Comparison of ENCODE assay signal across 8 mouse cellular contexts in the genomic region with DNA sequence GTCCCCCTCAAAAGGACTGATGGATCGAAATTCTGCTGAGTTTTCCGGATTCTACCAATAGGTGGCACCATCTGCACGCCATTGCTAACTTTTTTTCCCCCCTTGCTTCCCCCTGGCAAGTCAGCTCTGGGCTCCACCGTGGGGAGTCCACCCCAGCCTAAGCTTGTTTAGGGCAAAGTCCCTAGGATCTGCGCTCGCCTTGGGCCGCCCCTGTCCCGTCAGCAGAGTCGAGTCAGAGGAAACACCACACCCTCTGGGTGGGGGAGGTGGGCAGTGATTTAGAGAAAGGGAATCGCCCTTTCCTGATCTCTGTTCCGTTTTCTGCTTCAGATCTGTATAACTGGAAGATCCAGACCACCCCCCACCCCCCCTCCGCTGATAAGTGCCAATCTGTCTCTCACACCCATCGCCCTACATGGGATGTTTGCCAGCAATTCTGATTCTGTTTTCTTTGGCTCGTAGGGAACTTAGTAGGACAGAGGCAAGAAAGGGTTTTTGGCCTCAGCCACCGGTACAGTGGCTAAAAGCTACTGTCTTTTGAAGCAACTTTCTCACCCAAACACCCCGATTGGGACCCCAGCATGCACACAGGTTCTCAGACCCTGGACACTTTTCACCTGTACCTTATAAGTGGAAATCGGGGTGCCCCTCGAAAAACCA. TPM values are rescaled to one million over a fixed set of nuclear protein-coding genes. Genes with fewer than 3 reads are reported as not detected.
DNase-seq lines count a peak whose midpoint lies in the region; ATAC-seq lines count a peak whose summit lies in the region.

No protein-coding gene starts in this region.

- peak overlapping the region; percentile 61 for H3K4me2 ChIP-seq in embryonic facial prominence, embryonic 12.5 days (replicated peaks)
- peak overlapping the region; percentile 78 for H3K4me2 ChIP-seq in heart, embryonic 13.5 days
- peak overlapping the region; percentile 73 for H3K4me2 ChIP-seq in kidney, embryonic 15.5 days
- H3K4me2 ChIP-seq in lung, embryonic 16.5 days (ENCODE audit: low read depth, low read length), result peak overlapping the region; percentile 62

- peaks cover 4% of the 10 kb centered on the region; the same call in 1 of the 2 replicates for H3K4me1 ChIP-seq in embryonic facial prominence, embryonic 12.5 days
- H3K4me1 ChIP-seq in heart, embryonic 13.5 days, result peaks cover 14% of the 10 kb centered on the region
- H3K4me1 ChIP-seq in kidney, embryonic 15.5 days, result peaks cover 10% of the 10 kb centered on the region
- H3K4me1 ChIP-seq in lung, embryonic 16.5 days (replicated peaks; ENCODE audit: control insufficient read depth, insufficient read depth, low read length), result peaks cover 9% of the 10 kb centered on the region; the same call in 1 of the 2 replicates

- H3K36me3 ChIP-seq in embryonic facial prominence, embryonic 12.5 days, result no peaks in the 10 kb centered on the region
- H3K36me3 ChIP-seq in heart, embryonic 13.5 days, result no peaks in the 10 kb centered on the region
- H3K36me3 ChIP-seq in kidney, embryonic 15.5 days, result no peaks in the 10 kb centered on the region
- H3K36me3 ChIP-seq in lung, embryonic 16.5 days (ENCODE audit: control insufficient read depth, insufficient read depth, low read length), result no peaks in the 10 kb centered on the region

- WGBS in embryonic facial prominence, embryonic 12.5 days, result 16% methylated on average over 18 of the region's 18 CpGs
- 7% methylated on average over 18 of the region's 18 CpGs for WGBS in heart, embryonic 13.5 days
- 9% methylated on average over 18 of the region's 18 CpGs for WGBS in kidney, embryonic 15.5 days
- WGBS in lung, embryonic 16.5 days, result 8% methylated on average over 18 of the region's 18 CpGs

- DNase-seq in CD4-positive helper T cell, adult 2 months (ENCODE audit: low read depth, low spot score), result peak; percentile 61
- peak; percentile 67 for DNase-seq in T-cell, adult 2 months (ENCODE audit: low spot score)
- peak; percentile 61 for DNase-seq in ovary, postnatal 10 days (ENCODE audit: low spot score)
- DNase-seq in yolk sac, embryonic 10.5 days (ENCODE audit: low spot score), result peak; percentile 64

- no peaks in the 10 kb centered on the region for H3K9me3 ChIP-seq in embryonic facial prominence, embryonic 12.5 days
- H3K9me3 ChIP-seq in heart, embryonic 13.5 days, result no peaks in the 10 kb centered on the region
- H3K9me3 ChIP-seq in kidney, embryonic 15.5 days (replicated peaks), result no peaks in the 10 kb centered on the region
- no peaks in the 10 kb centered on the region for H3K9me3 ChIP-seq in lung, embryonic 16.5 days (ENCODE audit: control insufficient read depth, low read length)

- peaks cover 24% of the 10 kb centered on the region; the same call in 1 of the 2 replicates for H3K27me3 ChIP-seq in embryonic facial prominence, embryonic 12.5 days
- H3K27me3 ChIP-seq in heart, embryonic 13.5 days (replicated peaks), result peaks cover 38% of the 10 kb centered on the region
- H3K27me3 ChIP-seq in kidney, embryonic 15.5 days, result peaks cover 28% of the 10 kb centered on the region
- H3K27me3 ChIP-seq in lung, embryonic 16.5 days (ENCODE audit: control insufficient read depth, insufficient read depth, low read depth, low read length), result peaks cover 6% of the 10 kb centered on the region; the same call in 1 of the 2 replicates

- no peak overlapping the region for H3K27ac ChIP-seq in embryonic facial prominence, embryonic 12.5 days
- peak overlapping the region; percentile 32 for H3K27ac ChIP-seq in heart, embryonic 13.5 days (replicated peaks)
- H3K27ac ChIP-seq in kidney, embryonic 15.5 days, result no peak overlapping the region
- no peak overlapping the region for H3K27ac ChIP-seq in lung, embryonic 16.5 days (ENCODE audit: low read length)

- H3K9ac ChIP-seq in embryonic facial prominence, embryonic 12.5 days, result 0 out of 2 replicates have a peak overlapping the region, but pooled peaks have one; percentile 12
- peak overlapping the region; percentile 78 for H3K9ac ChIP-seq in heart, embryonic 13.5 days
- H3K9ac ChIP-seq in kidney, embryonic 15.5 days, result peak overlapping the region; percentile 26; the same call in 1 of the 2 replicates
- H3K9ac ChIP-seq in lung, embryonic 16.5 days (ENCODE audit: low read length), result peak overlapping the region; percentile 35; the same call in 1 of the 2 replicates

- peak; percentile 32; the same call in 1 of the 2 replicates for ATAC-seq in embryonic facial prominence, embryonic 12.5 days (ENCODE audit: insufficient number of reproducible peaks, insufficient read depth, low FRiP score, low TSS enrichment)
- ATAC-seq in heart, embryonic 13.5 days (ENCODE audit: extremely low read depth, insufficient number of reproducible peaks, low FRiP score, low TSS enrichment), result no peak; the same call in 1 of the 2 replicates
- ATAC-seq in kidney, embryonic 15.5 days (replicated peaks; ENCODE audit: low FRiP score), result peak; percentile 76; the same call in 1 of the 2 replicates
- ATAC-seq in lung, embryonic 16.5 days (ENCODE audit: low read depth), result peak; percentile 81

- H3K4me3 ChIP-seq in embryonic facial prominence, embryonic 12.5 days, result peak overlapping the region; percentile 27
- H3K4me3 ChIP-seq in heart, embryonic 13.5 days, result peak overlapping the region; percentile 48
- H3K4me3 ChIP-seq in kidney, embryonic 15.5 days (replicated peaks), result peak overlapping the region; percentile 40
- H3K4me3 ChIP-seq in lung, embryonic 16.5 days (ENCODE audit: low read length), result peak overlapping the region; percentile 25

RNA-seq across cellular contexts. Expression of a gene that starts 10.2 kb away (rescaled TPM):
- 7.5 and 7.7 TPM in 2 replicates for polyA plus RNA-seq in embryonic facial prominence, embryonic 12.5 days (2016; fragmentation: Nextera tagmentation; extraction: Ambion mirVana)
- 5.4 and 6.1 TPM in 2 replicates for polyA plus RNA-seq in heart, embryonic 13.5 days (2015; fragmentation: Nextera tagmentation; extraction: Ambion mirVana)
- polyA plus RNA-seq in kidney, embryonic 15.5 days (2015; fragmentation: Nextera tagmentation; extraction: Ambion mirVana), result 6.7 and 6.9 TPM in 2 replicates
- polyA plus RNA-seq in lung, embryonic 16.5 days (2015; fragmentation: Nextera tagmentation; extraction: Ambion mirVana), result 4.3 and 4.8 TPM in 2 replicates

Comparison
In these comparisons a context has a peak if more than half of its experiments do, and no peak if none do; other contexts are left out.
1. H3K9ac ChIP-seq: peak in every context shown above with its lines; median percentile 78 in heart, embryonic 13.5 days; 35 in lung, embryonic 16.5 days; 26 in kidney, embryonic 15.5 days; 12 in embryonic facial prominence, embryonic 12.5 days.